Mouse (Mus musculus) limb, embryonic 15.5 days (tissue): ENCODE measurements around the gene Plcl2. TPM values are rescaled to one million over a fixed set of nuclear protein-coding genes. Genes with fewer than 3 reads are reported as not detected.

Experiments
- ATAC-seq: fragments of 200-750 bp; cut with Nextera tagmentation; 2 replicates; pipeline ENCODE4 v1.8.0; 2017; ENCODE audit warnings: low read depth, moderate TSS enrichment; ENCODE audit not compliant: insufficient number of reproducible peaks, low FRiP score, low TSS enrichment
- H3K27ac ChIP-seq: fragments of 300-500 bp; sonication (generic); 2 replicates; pipeline ENCODE4 v1.5.1; 2015; ENCODE audit warnings: moderate library complexity, mild to moderate bottlenecking, inconsistent platforms
- H3K27me3 ChIP-seq: fragments of 300-500 bp; sonication (generic); 2 replicates; pipeline ENCODE4 v1.6.1; 2015; ENCODE audit warnings: inconsistent platforms
- H3K36me3 ChIP-seq: fragments of 300-500 bp; sonication (generic); 2 replicates; pipeline ENCODE4 v1.6.1; 2015; ENCODE audit warnings: inconsistent platforms
- H3K4me1 ChIP-seq: fragments of 300-500 bp; sonication (generic); 2 replicates; pipeline ENCODE4 v1.6.1; 2015; ENCODE audit warnings: inconsistent platforms
- H3K4me2 ChIP-seq: fragments of 300-500 bp; sonication (generic); 2 replicates; pipeline ENCODE4 v1.6.1; 2015; ENCODE audit warnings: mild to moderate bottlenecking, inconsistent platforms
- H3K4me3 ChIP-seq: fragments of 300-500 bp; sonication (generic); 2 replicates; pipeline ENCODE4 v1.5.1; 2015; ENCODE audit warnings: mild to moderate bottlenecking, inconsistent platforms
- H3K9ac ChIP-seq: fragments of 300-500 bp; sonication (generic); 2 replicates; pipeline ENCODE4 v1.6.1; 2015; ENCODE audit warnings: inconsistent platforms
- H3K9me3 ChIP-seq: fragments of 300-500 bp; sonication (generic); 2 replicates; pipeline ENCODE4 v1.6.1; 2016; ENCODE audit warnings: inconsistent platforms
- WGBS: fragments of 180-500 bp; shearing (Covaris S2); methylation state at CpG from one replicate; pipeline ENCODE4 v1.1.7; 2015; 5-methylcytosine and 5-hydroxymethylcytosine counted together
- polyA plus RNA-seq: library from polyadenylated mRNA; unstranded; fragments of >200 nt; fragmentation: Nextera tagmentation; extraction: Ambion mirVana; gene quantifications from 2 replicates; pipeline ENCODE4 v1.2.1, GENCODE M21; 2015

Plcl2 gene
- polyA plus RNA-seq, result 2.2 and 3.1 TPM in 2 replicates

DNA sequence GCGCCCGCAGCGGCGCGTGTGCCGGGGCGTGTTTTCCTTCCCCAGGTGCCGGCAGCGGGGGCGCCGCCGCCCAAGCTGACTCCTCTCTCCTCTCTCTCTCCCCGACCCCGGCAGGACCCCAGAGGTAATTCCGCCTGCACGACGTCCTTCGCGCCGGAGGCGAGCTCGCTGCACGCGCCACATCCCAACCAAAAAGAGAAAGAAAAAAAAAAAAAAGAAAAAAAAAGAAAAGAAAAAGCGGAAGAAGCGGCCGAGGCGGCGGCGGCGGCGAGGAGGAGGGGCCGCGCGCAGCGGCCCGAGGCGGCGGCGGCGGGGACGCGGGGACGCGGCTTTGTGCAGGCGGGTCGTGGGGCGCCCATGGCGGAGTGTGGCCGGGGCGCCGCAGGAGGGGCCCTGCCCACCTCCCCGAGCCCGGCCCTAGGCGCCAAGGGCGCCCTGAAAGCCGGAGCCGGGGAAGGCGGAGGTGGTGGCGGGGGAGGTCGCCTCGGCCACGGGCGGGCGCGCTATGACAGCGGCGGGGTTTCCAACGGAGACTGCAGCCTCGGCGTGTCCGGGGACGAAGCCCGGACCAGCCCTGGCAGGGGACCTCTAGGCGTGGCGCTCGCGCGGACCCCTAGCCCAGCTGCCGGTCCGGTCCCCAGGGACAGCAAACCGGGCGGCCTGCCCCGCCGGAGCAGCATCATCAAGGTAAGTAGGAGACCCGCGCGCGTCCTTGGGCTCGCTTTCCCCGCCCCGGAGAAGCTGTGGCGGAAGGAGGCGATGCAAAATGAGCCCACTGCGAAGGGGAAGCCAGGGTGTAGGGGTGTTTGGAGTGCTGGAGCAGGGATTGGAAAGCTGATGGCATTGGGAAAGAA lies at the start of gene Plcl2:
Plcl2 (plus strand) TSS at position 153 of the 854 bp plus-strand sequence.
- Histone ChIP-seq H3K9ac (peak within 1 kb of the TSS; percentile 85), H3K4me3 (peak within 1 kb of the TSS; percentile 83), H3K4me1 (peaks cover 21% of the 10 kb centered on the region), H3K9me3 (no peaks in the 10 kb centered on the region), H3K27ac (peak within 1 kb of the TSS; percentile 84), H3K27me3 (no peaks in the 10 kb centered on the region), H3K36me3 (no peaks in the 10 kb centered on the region), H3K4me2 (peak within 1 kb of the TSS; percentile 86)
- under 1% methylated on average over 86 of the region's 95 CpGs for WGBS
- 0 out of 2 replicates have a peak, but pooled peaks have one; percentile 63 for ATAC-seq

DNA sequence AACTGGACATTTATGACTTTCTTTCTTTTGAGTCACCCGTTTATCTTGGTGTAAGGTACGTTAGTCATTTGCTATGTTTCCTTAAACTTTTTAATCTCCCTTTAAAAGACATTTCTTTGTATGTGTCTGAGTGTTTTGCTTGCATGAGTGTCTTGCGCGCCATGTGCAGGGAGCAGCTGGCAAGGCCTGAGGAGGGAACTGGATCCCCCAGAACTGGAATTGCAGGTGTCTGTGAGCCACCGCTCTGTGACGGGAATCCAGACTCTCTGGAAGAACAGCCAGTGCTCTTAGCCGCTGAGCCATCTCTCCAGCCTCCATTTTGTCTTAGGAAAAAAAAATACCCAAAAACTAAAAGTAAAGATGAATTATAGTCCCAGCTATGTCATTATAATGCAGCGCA lies 48.9 kb upstream of the Plcl2 start:
- no peaks in the 10 kb centered on the region for H3K27me3 ChIP-seq
- H3K9me3 ChIP-seq, result no peaks in the 10 kb centered on the region
- H3K36me3 ChIP-seq, result no peaks in the 10 kb centered on the region
- ATAC-seq, result no peak
- no peak overlapping the region for H3K4me3 ChIP-seq
- no peaks in the 10 kb centered on the region for H3K4me1 ChIP-seq
- no peak overlapping the region for H3K27ac ChIP-seq
- H3K9ac ChIP-seq, result no peak overlapping the region
- WGBS, result 75% methylated on average over 8 of the region's 8 CpGs
- H3K4me2 ChIP-seq, result no peak overlapping the region

DNA sequence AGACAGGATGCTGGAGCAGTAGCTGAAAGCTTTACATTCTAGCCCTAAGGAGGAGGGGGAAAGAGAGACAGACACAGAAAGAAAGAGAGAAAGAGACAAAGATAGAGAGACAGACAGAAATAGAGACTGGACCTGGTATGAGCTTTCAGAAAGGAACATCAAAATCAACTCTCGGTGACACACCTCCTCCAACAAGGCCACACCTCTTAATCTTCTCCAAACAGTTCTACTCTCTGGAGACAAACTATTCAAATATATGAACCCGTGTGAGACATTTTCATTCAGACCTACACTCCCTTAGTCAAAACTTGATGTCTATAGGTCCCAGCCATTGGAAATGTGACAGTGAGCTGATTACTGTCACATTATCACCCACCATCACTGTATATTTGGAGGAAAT lies 41.8 kb upstream of the Plcl2 start:
- no peak overlapping the region for H3K4me2 ChIP-seq
- no peaks in the 10 kb centered on the region for H3K36me3 ChIP-seq
- ATAC-seq, result no peak
- H3K27me3 ChIP-seq, result no peaks in the 10 kb centered on the region
- H3K27ac ChIP-seq, result no peak overlapping the region
- no peaks in the 10 kb centered on the region for H3K9me3 ChIP-seq
- no peak overlapping the region for H3K9ac ChIP-seq
- H3K4me3 ChIP-seq, result no peak overlapping the region
- WGBS, result 86% methylated on average over 2 of the region's 2 CpGs
- H3K4me1 ChIP-seq, result peaks cover 7% of the 10 kb centered on the region; the same call in 1 of the 2 replicates

DNA sequence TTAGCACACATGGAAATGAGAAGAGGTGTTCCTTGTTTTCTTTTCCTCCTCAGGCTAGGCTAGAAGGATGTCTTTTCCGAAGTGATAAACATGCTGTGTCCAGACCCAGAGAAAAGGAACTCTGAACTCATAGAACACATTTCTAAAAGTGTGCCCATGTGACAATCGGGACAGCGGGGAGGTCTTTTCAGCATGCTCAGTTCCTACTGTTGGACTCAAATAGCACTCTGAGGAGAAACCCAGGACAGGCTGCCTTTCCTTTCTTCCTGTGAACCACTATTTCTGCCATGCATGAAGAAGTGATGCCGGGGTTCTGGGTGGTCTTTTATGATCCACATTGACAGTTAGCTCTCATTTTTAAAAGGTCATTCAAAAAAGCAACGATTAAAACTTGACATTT lies 40.1 kb upstream of the Plcl2 start:
- H3K9ac ChIP-seq, result no peak overlapping the region
- H3K9me3 ChIP-seq, result no peaks in the 10 kb centered on the region
- no peak overlapping the region for H3K4me2 ChIP-seq
- H3K36me3 ChIP-seq, result no peaks in the 10 kb centered on the region
- H3K27me3 ChIP-seq, result no peaks in the 10 kb centered on the region
- H3K27ac ChIP-seq, result no peak overlapping the region
- no peak for ATAC-seq
- peaks cover 7% of the 10 kb centered on the region; the same call in 1 of the 2 replicates for H3K4me1 ChIP-seq
- 80% methylated on average over 5 of the region's 5 CpGs for WGBS
- H3K4me3 ChIP-seq, result no peak overlapping the region

DNA sequence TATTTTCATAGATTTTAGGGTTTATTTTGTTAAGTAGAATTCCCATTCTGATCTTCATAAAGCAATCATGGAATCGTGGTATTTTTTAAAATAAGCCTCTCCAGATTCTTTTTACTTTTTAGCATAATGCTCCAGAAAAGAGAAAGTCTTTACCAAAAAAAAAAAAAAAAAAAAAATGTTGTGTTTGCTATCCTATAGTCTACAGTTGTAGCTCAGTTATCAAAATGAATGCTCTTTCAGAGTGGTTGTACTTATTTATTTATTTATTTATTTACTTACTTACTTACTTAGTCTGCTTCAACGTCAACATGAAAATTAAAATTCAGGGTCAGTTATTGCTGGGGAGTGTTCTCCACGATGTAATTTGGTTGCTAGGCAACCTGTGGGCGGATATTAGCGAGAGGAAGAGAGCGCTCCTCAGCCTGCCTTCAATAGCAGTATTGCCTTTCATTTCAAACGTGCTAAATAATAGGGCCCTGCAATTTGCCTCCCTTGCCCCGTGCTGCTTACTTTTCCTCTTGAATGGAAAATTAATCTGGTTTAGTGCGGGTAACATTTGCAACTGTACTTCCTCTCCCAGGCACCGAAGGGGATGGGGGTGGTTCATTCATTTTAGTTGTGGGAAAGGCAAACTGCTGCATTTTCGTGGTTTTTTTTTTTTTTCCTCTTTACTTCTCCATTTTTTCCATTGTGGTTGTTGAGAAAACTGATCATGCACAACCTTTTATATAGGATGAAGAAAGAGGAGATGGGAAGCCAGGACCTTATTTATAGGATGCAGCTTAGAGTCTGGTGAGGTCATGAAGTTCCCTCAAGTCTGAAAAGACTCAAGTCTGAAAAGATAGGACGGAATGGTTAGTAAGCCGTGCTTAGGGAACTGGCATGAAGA lies 39.4 kb upstream of the Plcl2 start:
- 14% methylated on average over 13 of the region's 13 CpGs for WGBS
- H3K4me3 ChIP-seq, result peak overlapping the region; percentile 23
- no peak for ATAC-seq
- peaks cover 7% of the 10 kb centered on the region; the same call in 1 of the 2 replicates for H3K4me1 ChIP-seq
- peak overlapping the region; percentile 82 for H3K27ac ChIP-seq
- no peaks in the 10 kb centered on the region for H3K36me3 ChIP-seq
- no peak overlapping the region for H3K9ac ChIP-seq
- no peaks in the 10 kb centered on the region for H3K9me3 ChIP-seq
- H3K27me3 ChIP-seq, result no peaks in the 10 kb centered on the region
- H3K4me2 ChIP-seq, result peak overlapping the region; percentile 46

DNA sequence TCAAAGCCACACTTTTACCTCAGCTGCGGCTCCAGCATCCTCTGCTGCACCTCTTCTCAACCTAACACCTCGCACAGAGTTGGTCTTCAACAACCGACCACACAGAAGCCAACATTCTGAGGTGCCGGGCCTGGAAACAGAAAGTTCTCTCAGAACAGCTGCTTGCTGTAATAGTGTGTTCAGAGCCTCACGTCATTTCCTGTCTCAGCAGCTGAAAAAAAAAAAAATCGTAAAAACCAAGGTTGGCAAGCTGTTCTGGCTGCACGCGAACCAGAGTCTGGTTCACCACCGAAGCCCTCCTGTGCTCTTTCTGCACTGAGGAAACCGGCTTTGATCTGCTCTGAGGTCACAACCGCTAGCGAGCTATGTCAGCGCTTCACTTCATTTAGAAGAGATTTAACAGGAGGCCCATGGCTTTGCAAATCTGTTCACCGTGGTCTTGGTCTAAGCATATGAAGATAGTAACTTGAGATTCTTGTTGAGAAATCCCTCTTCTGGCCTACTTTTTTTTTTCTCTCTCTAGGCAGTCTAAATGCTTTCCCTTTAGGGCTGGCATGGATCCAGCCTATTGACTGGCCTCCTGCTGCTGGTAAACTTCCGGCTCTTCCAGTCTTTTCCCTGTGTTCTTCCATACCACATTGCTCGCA lies 38.6 kb upstream of the Plcl2 start:
- WGBS, result 15% methylated on average over 16 of the region's 16 CpGs

DNA sequence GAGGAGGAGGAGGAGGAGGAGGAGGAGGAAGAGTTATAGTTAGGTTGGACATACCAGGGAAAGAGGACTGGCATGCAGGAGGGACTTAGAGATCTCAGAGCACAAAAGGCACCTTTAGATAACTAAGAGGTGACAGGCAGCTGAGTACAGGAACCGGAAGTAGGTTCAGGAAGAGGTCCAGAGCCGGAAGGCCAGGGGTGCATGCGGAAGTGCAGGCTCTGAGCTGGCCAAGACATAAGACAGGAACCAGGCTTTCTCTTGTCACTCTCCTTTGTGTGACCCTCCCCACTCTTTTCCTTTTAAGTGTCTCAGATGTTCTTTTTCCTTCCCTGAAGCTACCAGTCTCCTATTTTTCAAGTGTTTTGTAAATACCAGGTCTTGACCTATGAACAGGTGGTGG lies 38.0 kb upstream of the Plcl2 start:
- Histone ChIP-seq H3K27me3 (no peaks in the 10 kb centered on the region), H3K4me1 (peaks cover 7% of the 10 kb centered on the region; the same call in 1 of the 2 replicates), H3K9me3 (no peaks in the 10 kb centered on the region), H3K36me3 (no peaks in the 10 kb centered on the region), H3K4me2 (no peak overlapping the region), H3K27ac (no peak overlapping the region), H3K4me3 (no peak overlapping the region), H3K9ac (no peak overlapping the region)
- 46% methylated on average over 3 of the region's 3 CpGs for WGBS
- no peak for ATAC-seq

More for the DNA sequence above, 38.6 kb upstream of the Plcl2 start:
- Histone ChIP-seq H3K4me1 (peaks cover 7% of the 10 kb centered on the region; the same call in 1 of the 2 replicates), H3K27me3 (no peaks in the 10 kb centered on the region), H3K9me3 (no peaks in the 10 kb centered on the region), H3K4me3 (peak overlapping the region; percentile 22), H3K27ac (peak overlapping the region; percentile 82), H3K36me3 (no peaks in the 10 kb centered on the region), H3K4me2 (peak overlapping the region; percentile 46), H3K9ac (no peak overlapping the region)
- ATAC-seq, result peak; percentile 72

DNA sequence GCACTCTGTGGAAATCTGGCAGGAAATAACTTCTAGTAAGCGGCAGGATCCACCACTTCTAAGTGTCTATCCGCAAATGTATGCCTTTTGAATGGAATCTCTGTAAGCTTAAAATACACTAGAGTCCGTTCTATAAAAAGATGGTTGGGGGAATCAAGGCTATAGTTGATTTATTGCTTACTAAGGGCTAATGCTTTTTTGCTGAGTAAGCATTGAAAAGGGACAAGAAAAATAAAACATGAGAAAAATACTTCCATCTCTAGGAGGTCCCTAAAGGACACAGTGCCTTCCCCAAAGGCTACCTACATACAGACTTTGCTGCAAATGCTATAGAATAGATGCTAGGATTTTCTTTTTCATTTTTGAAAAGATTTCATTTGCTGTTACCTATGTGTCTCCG lies 31.9 kb upstream of the Plcl2 start:
- H3K9me3 ChIP-seq, result no peaks in the 10 kb centered on the region
- no peak overlapping the region for H3K27ac ChIP-seq
- no peaks in the 10 kb centered on the region for H3K36me3 ChIP-seq
- no peak for ATAC-seq
- H3K4me3 ChIP-seq, result no peak overlapping the region
- 83% methylated on average over 4 of the region's 4 CpGs for WGBS
- H3K4me1 ChIP-seq, result no peaks in the 10 kb centered on the region
- no peak overlapping the region for H3K9ac ChIP-seq
- no peak overlapping the region for H3K4me2 ChIP-seq
- no peaks in the 10 kb centered on the region for H3K27me3 ChIP-seq

DNA sequence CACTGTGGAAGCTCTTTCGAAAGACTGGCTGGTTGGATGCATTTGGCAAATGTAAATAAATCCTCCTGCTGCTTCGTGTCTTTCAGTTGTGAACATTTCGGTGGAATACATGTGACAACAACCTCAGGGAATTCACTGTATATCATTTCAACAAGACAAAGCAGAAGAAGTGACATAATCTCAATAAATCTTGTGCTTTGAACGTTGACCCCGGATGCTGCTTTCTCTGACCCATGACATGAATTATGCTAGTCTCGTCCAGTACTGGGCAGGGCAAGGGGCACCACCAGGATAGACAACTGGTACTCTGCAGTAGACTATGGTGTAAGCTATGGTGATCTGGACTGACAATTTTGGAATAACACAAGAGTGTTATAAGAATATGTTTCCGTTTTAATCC lies 28.3 kb upstream of the Plcl2 start:
- 76% methylated on average over 7 of the region's 7 CpGs for WGBS
- Histone ChIP-seq H3K36me3 (no peaks in the 10 kb centered on the region), H3K4me3 (no peak overlapping the region), H3K4me1 (no peaks in the 10 kb centered on the region), H3K4me2 (no peak overlapping the region), H3K27ac (no peak overlapping the region), H3K27me3 (no peaks in the 10 kb centered on the region), H3K9me3 (no peaks in the 10 kb centered on the region), H3K9ac (no peak overlapping the region)
- ATAC-seq, result no peak

DNA sequence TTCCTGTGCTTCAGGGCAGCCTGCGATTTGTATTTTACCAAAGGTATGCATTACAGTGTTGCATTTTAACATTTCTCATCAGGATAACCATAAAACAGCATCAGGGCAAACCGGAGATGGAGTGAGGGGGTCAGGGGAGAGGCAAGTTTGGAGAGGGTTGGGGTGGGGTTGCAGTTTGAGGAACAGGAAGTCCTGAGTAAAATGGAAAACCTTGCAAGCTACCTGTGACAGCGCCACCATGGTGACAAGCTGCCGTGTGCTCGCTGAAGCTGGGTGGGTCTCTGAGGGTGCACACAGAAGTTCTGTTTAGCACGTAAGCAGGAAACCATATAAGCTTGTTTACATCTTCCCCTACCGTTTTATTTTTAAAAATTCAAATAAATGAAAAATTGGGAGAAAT lies 25.5 kb upstream of the Plcl2 start:
- H3K36me3 ChIP-seq, result no peaks in the 10 kb centered on the region
- no peak overlapping the region for H3K4me3 ChIP-seq
- 67% methylated on average over 7 of the region's 7 CpGs for WGBS
- H3K4me1 ChIP-seq, result no peaks in the 10 kb centered on the region
- no peak overlapping the region for H3K27ac ChIP-seq
- no peaks in the 10 kb centered on the region for H3K9me3 ChIP-seq
- no peak overlapping the region for H3K4me2 ChIP-seq
- no peaks in the 10 kb centered on the region for H3K27me3 ChIP-seq
- H3K9ac ChIP-seq, result no peak overlapping the region
- ATAC-seq, result no peak

DNA sequence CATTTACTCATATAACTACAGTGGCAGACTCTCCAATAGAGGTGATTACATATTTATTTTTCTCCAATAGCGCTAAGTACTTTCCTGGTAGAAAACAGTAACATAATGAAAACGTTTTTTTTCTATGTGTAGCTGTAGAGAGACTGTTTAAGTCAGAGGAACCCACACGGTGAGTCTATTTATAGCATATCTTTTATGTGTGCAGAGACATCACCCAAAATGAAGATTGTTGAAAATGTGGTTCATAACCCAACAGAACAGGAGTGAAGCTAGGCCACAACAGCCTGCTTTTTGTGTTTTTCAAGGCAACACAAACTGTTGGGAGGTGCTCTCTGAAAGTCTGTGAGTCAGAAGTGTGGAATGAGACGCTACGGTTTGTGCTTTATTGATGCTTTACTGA lies 24.2 kb upstream of the Plcl2 start:
- Histone ChIP-seq H3K4me3 (no peak overlapping the region), H3K27me3 (no peaks in the 10 kb centered on the region), H3K27ac (no peak overlapping the region), H3K4me2 (no peak overlapping the region), H3K4me1 (no peaks in the 10 kb centered on the region), H3K36me3 (no peaks in the 10 kb centered on the region), H3K9me3 (no peaks in the 10 kb centered on the region), H3K9ac (no peak overlapping the region)
- no peak for ATAC-seq
- 74% methylated on average over 5 of the region's 5 CpGs for WGBS
